Mouse (Mus musculus) mouse embryonic stem cell (cell line): Measurements from ENCODE around the gene Adh5.

Experiments used
- in situ Hi-C, 2 experiments: fragments of 300-500 bp; cut with MboI; formaldehyde crosslinking; loops; 1 replicate in 1 of 2; 3 replicates in 1 of 2; pipeline ENCODE4 v1.14.3; 2019 to 2020; ENCODE audit warnings: low sequenced_read_pairs in 2 of 2, low pct_unique_long_range_greater_than_20kb in 1 of 2, mixed read lengths in 1 of 2; ENCODE audit not compliant: unreplicated experiment in 1 of 2

Adh5 gene

GRCm38 (mm10) chr3:138495166-138496145 is 52.6 kb downstream of the Adh5 start:
- in situ Hi-C loops, result no loop called here

GRCm38 (mm10) chr3:138498731-138499130 is 55.8 kb downstream of the Adh5 start:
- in situ Hi-C loops, result no loop called here

DNA sequence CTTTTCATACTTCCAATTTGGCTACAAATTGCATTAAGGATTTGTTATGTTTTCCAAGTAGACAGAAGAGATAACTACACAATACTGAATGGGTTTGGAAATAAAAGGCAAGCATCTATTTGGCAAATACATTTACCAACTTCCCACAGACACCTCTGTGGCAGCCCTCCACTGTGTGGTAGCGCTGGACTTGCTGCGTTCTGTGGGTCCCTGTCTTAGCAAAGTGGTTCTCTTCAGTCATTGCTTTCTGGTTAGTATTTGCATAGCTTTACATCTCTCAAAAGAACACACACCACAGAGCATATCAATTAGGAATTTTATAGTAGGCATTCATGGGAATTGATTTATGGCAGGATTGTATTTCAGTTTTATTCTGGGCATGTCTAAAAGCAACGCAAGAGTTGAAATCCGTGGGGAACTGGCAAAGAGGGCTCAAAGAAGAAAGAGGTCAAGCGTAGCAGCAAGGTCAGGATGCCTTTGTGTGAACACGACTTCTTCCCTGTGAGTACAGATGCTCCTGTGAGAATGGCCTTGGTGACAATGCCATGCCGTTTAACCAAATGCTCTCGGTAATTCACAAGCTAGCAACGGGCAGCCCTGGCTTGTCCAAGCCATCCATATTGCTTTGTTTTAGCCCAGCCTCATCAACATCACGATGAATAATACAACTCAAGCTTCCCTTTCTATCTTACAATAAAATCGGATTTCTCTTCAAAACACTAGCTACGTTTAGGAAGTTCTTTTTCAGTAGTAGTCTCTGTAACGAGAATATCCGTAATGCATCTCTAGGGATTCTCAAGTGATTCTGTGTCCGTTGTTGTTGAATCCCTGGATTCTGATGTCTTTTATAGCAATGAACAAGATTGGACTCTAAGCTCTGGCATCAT is 57.2 kb downstream of the Adh5 start:
- in situ Hi-C loops, result no loop called here

DNA sequence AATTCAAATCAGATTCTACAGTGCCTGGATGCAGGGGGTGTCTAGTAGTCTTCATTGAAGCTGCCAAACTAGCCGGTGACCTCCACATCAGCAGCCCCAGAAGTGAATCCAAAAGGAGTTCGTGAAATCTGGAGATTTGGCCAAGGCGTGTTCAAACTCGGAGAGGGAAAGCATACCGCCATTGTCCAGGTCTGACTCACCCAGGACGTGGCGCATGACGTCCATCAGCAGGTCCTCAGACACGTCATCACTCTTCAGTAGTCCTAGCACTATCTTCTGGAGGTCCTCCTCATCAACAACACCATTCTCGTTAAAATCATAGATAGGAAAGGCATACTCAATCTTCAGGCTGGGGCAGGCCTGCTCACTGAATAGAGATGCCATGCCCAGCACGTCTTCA is 60.9 kb downstream of the Adh5 start:
- in situ Hi-C loops, result no loop called here
